Mouse (Mus musculus): ENCODE data around the gene Kcnmb1. TPM values are rescaled to one million over a fixed set of nuclear protein-coding genes. Genes with fewer than 3 reads are reported as not detected.
A peak's percentile ranks its signal among the peaks of the same experiment; 100 is the strongest.

Kcnmb1 gene
- total and polyA plus RNA-seq, 3 experiments = 0.04 to 0.49 (median 0.09) TPM

GRCm38 (mm10) chr11:33934286-33934685, 28.5 kb upstream of the Kcnmb1 start:
- no peak overlapping the region for H3K9ac ChIP-seq (ENCODE audit: insufficient read depth, low read depth)
- H3K4me1 ChIP-seq (ENCODE audit: control insufficient read depth in 1 of 2, insufficient read depth in 2 of 2) = peaks cover 13 to 25% of the 10 kb centered on the region in 2 experiments
- H3K4me3 ChIP-seq (replicated peaks in 1 of 3; ENCODE audit: low read depth in 2 of 3, low read length in 2 of 3, poor library complexity in 1 of 3) = no peak overlapping the region
- peak; percentile 62 to 75 for TF ChIP-seq CTCF (conservative IDR thresholded peaks at IDR 0.05 in 1 of 2, IDR thresholded peaks at IDR 0.05 in 1 of 2; ENCODE audit: low read depth in 2 of 2, low read length in 2 of 2)
- no peak for TF ChIP-seq JUND (conservative IDR thresholded peaks at IDR 0.05; ENCODE audit: low read depth, low read length)
- TF ChIP-seq MXI1 (IDR thresholded peaks at IDR 0.05; ENCODE audit: low read depth, low read length) = no peak
- 0 out of 2 replicates have a peak, but pooled peaks have one; percentile 14 for TF ChIP-seq SMC3 (IDR thresholded peaks at IDR 0.05; ENCODE audit: low read depth, low read length)
- peaks cover 2% of the 10 kb centered on the region for H3K27me3 ChIP-seq (replicated peaks)
- dilution Hi-C loops (cut with MboI; ENCODE audit: extremely low pct_ligation_motif_present, extremely low pct_unique_long_range_greater_than_20kb, low sequenced_read_pairs) = no loop called here
- no peaks in the 10 kb centered on the region for H3K79me2 ChIP-seq (replicated peaks; ENCODE audit: control insufficient read depth, extremely low read depth, insufficient read depth, poor library complexity, severe bottlenecking)
- H3K9me3 ChIP-seq (replicated peaks; ENCODE audit: low read length) = no peaks in the 10 kb centered on the region
- no peak overlapping the region for H3K4me2 ChIP-seq (ENCODE audit: insufficient read depth, low read depth, poor library complexity, severe bottlenecking)
- peak; percentile 29 for DNase-seq (ENCODE audit: extremely low read depth)
- H3K36me3 ChIP-seq (replicated peaks in 1 of 2; ENCODE audit: control insufficient read depth in 1 of 2, insufficient read depth in 1 of 2, low read length in 1 of 2) = no peaks in the 10 kb centered on the region
- H3K27ac ChIP-seq (ENCODE audit: insufficient read depth, low read depth) = no peak overlapping the region
- in situ Hi-C loops (cut with MboI; ENCODE audit: low pct_ligation_motif_present, low pct_unique_long_range_greater_than_20kb, low sequenced_read_pairs) = no loop called here

GRCm38 (mm10) chr11:33937641-33938040, 25.2 kb upstream of the Kcnmb1 start:
- H3K27ac ChIP-seq (ENCODE audit: insufficient read depth, low read depth) = no peak overlapping the region

GRCm38 (mm10) chr11:33938561-33939274, 24.1 kb upstream of the Kcnmb1 start:
- no peaks in the 10 kb centered on the region for H3K27me3 ChIP-seq (replicated peaks)
- H3K4me3 ChIP-seq (replicated peaks in 1 of 3; ENCODE audit: low read depth in 2 of 3, low read length in 2 of 3, poor library complexity in 1 of 3) = no peak overlapping the region
- no peak overlapping the region for H3K9ac ChIP-seq (ENCODE audit: insufficient read depth, low read depth)
- no peak for DNase-seq (ENCODE audit: extremely low read depth)
- no peak overlapping the region for H3K4me2 ChIP-seq (ENCODE audit: insufficient read depth, low read depth, poor library complexity, severe bottlenecking)
- TF ChIP-seq MAX (IDR thresholded peaks at IDR 0.05; ENCODE audit: low read length) = no peak
- TF ChIP-seq MAFK (IDR thresholded peaks at IDR 0.05; ENCODE audit: insufficient replicate concordance, low read length) = no peak
- no peak for TF ChIP-seq ELF1 (IDR thresholded peaks at IDR 0.05; ENCODE audit: low read depth, low read length)
- TF ChIP-seq TBP (conservative IDR thresholded peaks at IDR 0.05; ENCODE audit: low read depth, low read length) = no peak
- no peak for TF ChIP-seq SIN3A (IDR thresholded peaks at IDR 0.05; ENCODE audit: low read length)
- TF ChIP-seq BHLHE40 (IDR thresholded peaks at IDR 0.05; ENCODE audit: low read depth, low read length) = no peak
- H3K4me1 ChIP-seq (ENCODE audit: control insufficient read depth in 1 of 2, insufficient read depth in 2 of 2) = peaks cover 4 to 6% of the 10 kb centered on the region in 2 experiments; a peak in 3 of 4 replicates
- H3K36me3 ChIP-seq (replicated peaks in 1 of 2; ENCODE audit: control insufficient read depth in 1 of 2, insufficient read depth in 1 of 2, low read length in 1 of 2) = no peaks in the 10 kb centered on the region
- no peaks in the 10 kb centered on the region for H3K79me2 ChIP-seq (replicated peaks; ENCODE audit: control insufficient read depth, extremely low read depth, insufficient read depth, poor library complexity, severe bottlenecking)
- dilution Hi-C loops (cut with MboI; ENCODE audit: extremely low pct_ligation_motif_present, extremely low pct_unique_long_range_greater_than_20kb, low sequenced_read_pairs) = no loop called here
- in situ Hi-C loops (cut with MboI; ENCODE audit: low pct_ligation_motif_present, low pct_unique_long_range_greater_than_20kb, low sequenced_read_pairs) = no loop called here
- H3K9me3 ChIP-seq (replicated peaks; ENCODE audit: low read length) = no peaks in the 10 kb centered on the region
- H3K27ac ChIP-seq (ENCODE audit: insufficient read depth, low read depth) = no peak overlapping the region

More at GRCm38 (mm10) chr11:33937641-33938040, 25.2 kb upstream of the Kcnmb1 start:
- H3K36me3 ChIP-seq (replicated peaks in 1 of 2; ENCODE audit: control insufficient read depth in 1 of 2, insufficient read depth in 1 of 2, low read length in 1 of 2) = no peaks in the 10 kb centered on the region
- peaks cover 7 to 12% of the 10 kb centered on the region in 2 experiments; a peak in 3 of 4 replicates for H3K4me1 ChIP-seq (ENCODE audit: control insufficient read depth in 1 of 2, insufficient read depth in 2 of 2)
- H3K4me2 ChIP-seq (ENCODE audit: insufficient read depth, low read depth, poor library complexity, severe bottlenecking) = no peak overlapping the region
- TF ChIP-seq NRF1 (IDR thresholded peaks at IDR 0.05; ENCODE audit: low read depth, low read length) (no peak), MXI1 (IDR thresholded peaks at IDR 0.05; ENCODE audit: low read depth, low read length) (no peak), ZNF384 (IDR thresholded peaks at IDR 0.05; ENCODE audit: low read depth, low read length) (no peak), RAD21 (IDR thresholded peaks at IDR 0.05; ENCODE audit: low read depth, low read length) (no peak), ZC3H11A (IDR thresholded peaks at IDR 0.05; ENCODE audit: low read depth, low read length) (no peak), TBP (conservative IDR thresholded peaks at IDR 0.05; ENCODE audit: low read depth, low read length) (no peak), CHD1 (IDR thresholded peaks at IDR 0.05; ENCODE audit: low read depth, low read length) (no peak)
- no peak overlapping the region for H3K9ac ChIP-seq (ENCODE audit: insufficient read depth, low read depth)
- no peaks in the 10 kb centered on the region for H3K9me3 ChIP-seq (replicated peaks; ENCODE audit: low read length)
- no peaks in the 10 kb centered on the region for H3K27me3 ChIP-seq (replicated peaks)
- DNase-seq (ENCODE audit: extremely low read depth) = no peak
- in situ Hi-C loops (cut with MboI; ENCODE audit: low pct_ligation_motif_present, low pct_unique_long_range_greater_than_20kb, low sequenced_read_pairs) = no loop called here
- no peaks in the 10 kb centered on the region for H3K79me2 ChIP-seq (replicated peaks; ENCODE audit: control insufficient read depth, extremely low read depth, insufficient read depth, poor library complexity, severe bottlenecking)
- H3K4me3 ChIP-seq (replicated peaks in 1 of 3; ENCODE audit: low read depth in 2 of 3, low read length in 2 of 3, poor library complexity in 1 of 3) = no peak overlapping the region
- dilution Hi-C loops (cut with MboI; ENCODE audit: extremely low pct_ligation_motif_present, extremely low pct_unique_long_range_greater_than_20kb, low sequenced_read_pairs) = no loop called here

All from CH12.LX (cell line).